Mouse (Mus musculus) heart, adult 2 months (tissue): Measurements from ENCODE around the gene Cks1brt. TPM values are rescaled to one million over a fixed set of nuclear protein-coding genes. Genes with fewer than 3 reads are reported as not detected.
A peak's percentile ranks its signal among the peaks of the same experiment; 100 is the strongest.

Source experiments
- DNase-seq, 2 experiments: peaks; one replicate each; pipeline ENCODE4 v3.0.0; 2021
- H3K27ac ChIP-seq: fragments of 200-600 bp; 2 replicates; pipeline ENCODE4 v1.8.1; 2022
- H3K27me3 ChIP-seq: fragments of 200-500 bp; 2 replicates; pipeline ENCODE4 v1.6.1; 2012; ENCODE audit warnings: mild to moderate bottlenecking, low read length, inconsistent platforms, mixed read lengths; ENCODE audit not compliant: control insufficient read depth, insufficient read depth
- H3K36me3 ChIP-seq: fragments of 200-500 bp; 2 replicates; pipeline ENCODE4 v1.6.1; 2012; ENCODE audit warnings: low read length, inconsistent platforms; ENCODE audit not compliant: control insufficient read depth, insufficient read depth
- H3K4me1 ChIP-seq: fragments of 200-500 bp; 2 replicates; pipeline ENCODE4 v1.6.1; 2011; ENCODE audit warnings: low read length; ENCODE audit not compliant: control insufficient read depth, insufficient read depth
- H3K4me3 ChIP-seq: fragments of 200-600 bp; 2 replicates; pipeline ENCODE4 v1.8.1; 2022
- H3K79me2 ChIP-seq: fragments of 200-500 bp; replicated peaks from 2 replicates; pipeline ENCODE4 v1.6.1; 2012; ENCODE audit warnings: mild to moderate bottlenecking, inconsistent platforms, low read length, moderate library complexity, mixed read lengths; ENCODE audit not compliant: control insufficient read depth, insufficient read depth
- H3K9ac ChIP-seq: fragments of 200-500 bp; 2 replicates; pipeline ENCODE4 v1.6.1; 2012; ENCODE audit warnings: low read depth, mild to moderate bottlenecking, control low read depth, inconsistent platforms, low read length, mixed read lengths
- CTCF ChIP-seq: fragments of 200-600 bp; IDR thresholded peaks from 2 replicates; pipeline ENCODE4 v1.8.1; 2022; ENCODE audit warnings: antibody characterized with exemption, mild to moderate bottlenecking, moderate library complexity
- EP300 ChIP-seq: fragments of 200-500 bp; IDR thresholded peaks from 2 replicates; pipeline ENCODE4 v1.6.1; 2011; ENCODE audit warnings: low read depth, low read length, control low read depth; ENCODE audit not compliant: insufficient read depth
- WGBS: fragments of 180-500 bp; shearing (Covaris S2); methylation state at CpG from one replicate; pipeline ENCODE4 v1.1.7; 2018; 5-methylcytosine and 5-hydroxymethylcytosine counted together
- intact Hi-C: fragments of 180-260 bp; cut with DNase I; formaldehyde crosslinking; loops from one replicate; pipeline ENCODE4 v1.15.1; 2025
- microRNA-seq, 2 experiments: library from miRNA; unstranded; fragments of <30 nt; microRNA quantifications; one replicate each; pipeline ENCODE4 v1.2.0; 2021
- polyA plus RNA-seq: library from polyadenylated mRNA; depleted of rRNA; stranded (reverse); fragments of >200 nt; gene quantifications from 2 replicates; pipeline ENCODE4 v1.2.3, GENCODE M21; 2012; rRNA removed
- total RNA-seq, 2 experiments: library from RNA; stranded (reverse); gene quantifications; 2 replicates each; pipeline ENCODE4 v1.2.3; 2021

The Cks1brt gene
- total and polyA plus RNA-seq, 3 experiments: not detected

DNA sequence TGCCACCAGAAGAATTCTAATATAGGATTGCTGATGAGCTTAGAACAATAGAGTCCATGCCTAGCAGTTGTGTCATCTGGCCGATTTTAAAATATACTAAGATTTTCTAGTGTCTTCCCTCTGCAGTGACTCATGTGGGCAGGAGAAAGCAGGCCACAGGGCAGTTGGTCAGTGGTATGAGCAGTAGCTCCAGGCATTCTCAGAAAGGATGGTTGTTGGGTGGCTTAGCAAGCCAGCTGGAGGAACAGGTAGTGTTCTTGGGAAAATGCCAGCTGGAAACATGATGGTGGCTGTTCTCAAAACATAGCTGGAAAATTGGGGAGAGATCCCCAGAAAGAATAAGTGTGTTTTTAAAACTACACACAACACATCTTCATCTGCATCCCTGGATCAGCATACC is 40.6 kb downstream of the Cks1brt start:
- WGBS: 64% methylated on average over 1 of the region's 1 CpGs
- no peak for DNase-seq
- H3K36me3 ChIP-seq: no peaks in the 10 kb centered on the region
- H3K4me3 ChIP-seq: no peak overlapping the region
- no peaks in the 10 kb centered on the region for H3K27me3 ChIP-seq
- H3K79me2 ChIP-seq: no peaks in the 10 kb centered on the region
- intact Hi-C loops: no loop called here
- no peak overlapping the region for H3K9ac ChIP-seq
- no peak overlapping the region for H3K27ac ChIP-seq
- no peak for TF ChIP-seq CTCF
- H3K4me1 ChIP-seq: no peaks in the 10 kb centered on the region

DNA sequence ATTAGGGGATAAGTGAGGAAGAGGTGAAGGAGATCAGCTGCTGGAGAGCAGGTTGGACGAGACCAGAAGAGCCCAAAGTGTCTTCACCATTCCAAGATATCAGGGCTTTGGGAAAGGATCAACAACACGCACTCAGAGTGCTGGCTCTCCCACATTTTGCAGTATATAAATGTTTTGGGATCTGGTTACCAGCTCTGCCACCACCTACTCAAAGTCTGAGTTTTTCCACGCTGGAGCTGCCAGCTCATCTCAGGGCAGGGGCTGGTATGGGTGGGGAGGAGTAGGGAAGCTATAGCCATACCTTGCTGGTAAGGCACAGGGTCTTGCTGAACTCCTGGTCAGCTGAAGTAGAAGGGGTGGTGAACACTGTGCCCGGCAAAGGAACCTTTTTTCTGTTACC is 68.5 kb downstream of the Cks1brt start:
- 69% methylated on average over 4 of the region's 4 CpGs for WGBS
- no peak for DNase-seq
- Histone ChIP-seq H3K79me2 (no peaks in the 10 kb centered on the region), H3K36me3 (no peaks in the 10 kb centered on the region), H3K27ac (no peak overlapping the region), H3K4me3 (no peak overlapping the region), H3K4me1 (peaks cover 5% of the 10 kb centered on the region), H3K9ac (no peak overlapping the region), H3K27me3 (no peaks in the 10 kb centered on the region)
- TF ChIP-seq CTCF (no peak), EP300 (no peak)
- intact Hi-C loops: no loop called here

DNA sequence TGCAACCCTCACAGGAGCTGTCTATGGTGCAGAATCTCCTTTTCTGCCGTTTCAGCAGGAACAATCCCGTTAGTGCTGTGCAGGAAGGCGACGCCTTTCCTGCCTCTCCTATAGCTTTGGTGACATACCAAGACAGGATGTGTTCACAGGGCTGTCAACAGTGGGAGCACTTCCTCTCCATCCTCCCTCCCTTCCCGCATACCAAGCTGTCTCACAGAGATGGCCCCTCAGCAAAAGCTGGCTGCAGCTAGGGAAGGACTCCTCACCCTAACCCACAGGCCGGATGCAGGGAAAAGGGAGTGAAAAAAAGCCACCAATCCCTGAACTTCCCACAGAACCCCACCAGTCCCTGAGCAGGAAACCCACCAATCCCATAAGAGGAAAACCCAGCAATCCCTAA is 69.3 kb downstream of the Cks1brt start:
- DNase-seq: peak; percentile 18 to 23
- H3K27me3 ChIP-seq: no peaks in the 10 kb centered on the region
- H3K4me3 ChIP-seq: no peak overlapping the region
- no peaks in the 10 kb centered on the region for H3K36me3 ChIP-seq
- TF ChIP-seq CTCF (no peak), EP300 (peak; percentile 60; the same call in 1 of the 2 replicates)
- peaks cover 5% of the 10 kb centered on the region for H3K4me1 ChIP-seq
- H3K9ac ChIP-seq: no peak overlapping the region
- H3K79me2 ChIP-seq: no peaks in the 10 kb centered on the region
- WGBS: 15% methylated on average over 6 of the region's 6 CpGs
- intact Hi-C loops: no loop called here
- H3K27ac ChIP-seq: peak overlapping the region; percentile 40

Small RNA genes lying within 50 kb of the gene (microRNA-seq; reads per million reads assigned to microRNA genes)
- gene Gm23388: 0 to 1.1 reads per million in 2 experiments

Other genes with a start within 250 kb of the Cks1brt start
- gene Klf1, start 250.0 kb upstream of the Cks1brt start, total RNA-seq: under 1 TPM in 1 of 2 experiments, not detected in 1; 0.16 TPM
- gene Klf1, start 250.0 kb upstream of the Cks1brt start, polyA plus RNA-seq: 0.08 and 0.23 TPM in 2 replicates
- 1 to 10 TPM; 6.5 to 9.6 TPM for gene Dnase2a, start 243.4 kb upstream of the Cks1brt start, total RNA-seq
- 9.2 and 10.9 TPM in 2 replicates for gene Dnase2a, start 243.4 kb upstream of the Cks1brt start, polyA plus RNA-seq
- gene Mast1, start 214.6 kb upstream of the Cks1brt start, total RNA-seq: under 1 TPM; 0.07 to 0.10 TPM
- 0.16 and 0.18 TPM in 2 replicates for gene Mast1, start 214.6 kb upstream of the Cks1brt start, polyA plus RNA-seq
- gene Rtbdn, start 204.9 kb upstream of the Cks1brt start, total RNA-seq: not detected
- not detected in 2 replicates for gene Rtbdn, start 204.9 kb upstream of the Cks1brt start, polyA plus RNA-seq
- 1 to 10 TPM; 1.3 to 2.1 TPM for gene Gm49661, start 182.5 kb upstream of the Cks1brt start, total RNA-seq
- gene Gm49661, start 182.5 kb upstream of the Cks1brt start, polyA plus RNA-seq: not detected in 2 replicates
- gene Prdx2, start 182.3 kb upstream of the Cks1brt start, total RNA-seq: 100 to 1,000 TPM; 591 to 662 TPM
- 464 and 584 TPM in 2 replicates for gene Prdx2, start 182.3 kb upstream of the Cks1brt start, polyA plus RNA-seq
- 10 to 100 TPM; 38.1 to 50.5 TPM for gene Rnaseh2a, start 182.2 kb upstream of the Cks1brt start, total RNA-seq
- 33.7 and 46.3 TPM in 2 replicates for gene Rnaseh2a, start 182.2 kb upstream of the Cks1brt start, polyA plus RNA-seq
- 10 to 100 TPM; 10.4 to 19.0 TPM for gene Junb, start 173.2 kb upstream of the Cks1brt start, total RNA-seq
- gene Junb, start 173.2 kb upstream of the Cks1brt start, polyA plus RNA-seq: 13.1 and 17.3 TPM in 2 replicates
- 1 to 10 TPM; 2.0 TPM for gene Hook2, start 161.3 kb upstream of the Cks1brt start, total RNA-seq
- gene Hook2, start 161.3 kb upstream of the Cks1brt start, polyA plus RNA-seq: 2.3 and 2.4 TPM in 2 replicates
- gene Best2, start 137.4 kb upstream of the Cks1brt start, total RNA-seq: not detected
- gene Best2, start 137.4 kb upstream of the Cks1brt start, polyA plus RNA-seq: not detected in 2 replicates
- gene Asna1, start 126.6 kb upstream of the Cks1brt start, total RNA-seq: 10 to 100 TPM; 58.5 to 71.8 TPM
- 104 and 133 TPM in 2 replicates for gene Asna1, start 126.6 kb upstream of the Cks1brt start, polyA plus RNA-seq
- 10 to 100 TPM; 81.5 to 94.1 TPM for gene Trir, start 125.1 kb upstream of the Cks1brt start, total RNA-seq
- 47.2 and 54.3 TPM in 2 replicates for gene Trir, start 125.1 kb upstream of the Cks1brt start, polyA plus RNA-seq
- gene Tnpo2, start 115.0 kb upstream of the Cks1brt start, total RNA-seq: 10 to 100 TPM; 26.8 to 28.4 TPM
- 26.8 and 34.8 TPM in 2 replicates for gene Tnpo2, start 115.0 kb upstream of the Cks1brt start, polyA plus RNA-seq
- 1 to 10 TPM; 2.4 to 2.5 TPM for gene Fbxw9, start 91.9 kb upstream of the Cks1brt start, total RNA-seq
- 9.3 and 10.5 TPM in 2 replicates for gene Fbxw9, start 91.9 kb upstream of the Cks1brt start, polyA plus RNA-seq
- gene Gm5741, start 83.9 kb upstream of the Cks1brt start, total RNA-seq: not detected
- not detected in 2 replicates for gene Gm5741, start 83.9 kb upstream of the Cks1brt start, polyA plus RNA-seq
- 10 to 100 TPM; 26.1 to 29.4 TPM for gene Dhps, start 80.2 kb upstream of the Cks1brt start, total RNA-seq
- gene Dhps, start 80.2 kb upstream of the Cks1brt start, polyA plus RNA-seq: 31.5 and 33.2 TPM in 2 replicates
- gene Wdr83os, start 71.2 kb upstream of the Cks1brt start, total RNA-seq: 10 to 100 TPM; 39.0 to 41.4 TPM
- 99.3 and 108 TPM in 2 replicates for gene Wdr83os, start 71.2 kb upstream of the Cks1brt start, polyA plus RNA-seq
- gene Wdr83, start 70.6 kb upstream of the Cks1brt start, total RNA-seq: 10 to 100 TPM; 29.4 to 30.2 TPM
- gene Wdr83, start 70.6 kb upstream of the Cks1brt start, polyA plus RNA-seq: 39.2 and 44.2 TPM in 2 replicates
- gene Man2b1, start 68.7 kb upstream of the Cks1brt start, total RNA-seq: 10 to 100 TPM; 25.4 to 26.8 TPM
- gene Man2b1, start 68.7 kb upstream of the Cks1brt start, polyA plus RNA-seq: 37.3 and 42.3 TPM in 2 replicates
- 1 to 10 TPM; 1.6 to 2.6 TPM for gene Zfp791, start 28.8 kb upstream of the Cks1brt start, total RNA-seq
- 1.00 and 1.2 TPM in 2 replicates for gene Zfp791, start 28.8 kb upstream of the Cks1brt start, polyA plus RNA-seq
- gene Olfr371, start 74.1 kb downstream of the Cks1brt start, total RNA-seq: not detected
- gene Olfr371, start 74.1 kb downstream of the Cks1brt start, polyA plus RNA-seq: not detected in 2 replicates
- 1 to 10 TPM; 5.2 to 5.5 TPM for gene Orc6, start 147.7 kb downstream of the Cks1brt start, total RNA-seq
- 6.1 and 7.1 TPM in 2 replicates for gene Orc6, start 147.7 kb downstream of the Cks1brt start, polyA plus RNA-seq
- 10 to 100 TPM; 63.5 to 68.9 TPM for gene Vps35, start 147.9 kb downstream of the Cks1brt start, total RNA-seq
- 19.0 and 40.9 TPM in 2 replicates for gene Vps35, start 147.9 kb downstream of the Cks1brt start, polyA plus RNA-seq
- gene Mylk3, start 234.4 kb downstream of the Cks1brt start, total RNA-seq: 100 to 1,000 TPM; 422 to 470 TPM
- gene Mylk3, start 234.4 kb downstream of the Cks1brt start, polyA plus RNA-seq: 180 and 297 TPM in 2 replicates